Mouse (Mus musculus) thymus, postnatal 14 days (tissue): ENCODE measurements around the gene C87436.
A peak's percentile ranks its signal among the peaks of the same experiment; 100 is the strongest.

ENCODE experiments used
- DNase-seq: peaks from one replicate; pipeline ENCODE4 v3.0.0; 2021

Gene C87436

GRCm38 (mm10) chr6:86519767-86520345 is 81.7 kb downstream of the C87436 start:
- DNase-seq: no peak

GRCm38 (mm10) chr6:86522001-86522911 is 84.1 kb downstream of the C87436 start:
- DNase-seq: peak; percentile 43
